Mouse (Mus musculus) small intestine, adult 2 months (tissue): ENCODE measurements around the gene Ippk.

Experiments used
- CTCF ChIP-seq: fragments of 200-500 bp; IDR thresholded peaks from 2 replicates; pipeline ENCODE4 v1.5.1; 2012; ENCODE audit warnings: low read depth, mild to moderate bottlenecking, control low read depth, inconsistent platforms, low read length, moderate library complexity, mixed read lengths; ENCODE audit not compliant: insufficient replicate concordance, insufficient read length; ENCODE audit errors: extremely low read depth
- POLR2A ChIP-seq: fragments of 200-500 bp; IDR thresholded peaks from 2 replicates; pipeline ENCODE4 v1.6.1; 2012; ENCODE audit warnings: low read depth, mild to moderate bottlenecking, control low read depth, inconsistent platforms, low read length, moderate library complexity

- TF ChIP-seq CTCF (peak; percentile 48; the same call in 1 of the 2 replicates), POLR2A (no peak)
These were observed 20.9 kb upstream of the Ippk start for GRCm38 (mm10) chr13:49400139-49400538.
